Mouse (Mus musculus) neural tube, embryonic 14.5 days (tissue): ENCODE data around the gene Naa10. TPM values are rescaled to one million over a fixed set of nuclear protein-coding genes. Genes with fewer than 3 reads are reported as not detected.

ENCODE experiments used
- ATAC-seq: fragments of 200-750 bp; cut with Nextera tagmentation; 2 replicates; pipeline ENCODE4 v1.8.0; 2017; ENCODE audit warnings: low read depth, mild to moderate bottlenecking, moderate TSS enrichment, moderate library complexity
- H3K27ac ChIP-seq: fragments of 300-500 bp; sonication (generic); 2 replicates; pipeline ENCODE4 v1.5.1; 2014; ENCODE audit warnings: low read depth, mild to moderate bottlenecking, control low read depth, low read length, moderate library complexity, mixed read lengths
- H3K27me3 ChIP-seq: fragments of 300-500 bp; sonication (generic); 2 replicates; pipeline ENCODE4 v1.6.1; 2014; ENCODE audit warnings: low read length; ENCODE audit not compliant: control insufficient read depth, insufficient read depth
- H3K36me3 ChIP-seq: fragments of 300-500 bp; sonication (generic); 2 replicates; pipeline ENCODE4 v1.6.1; 2014; ENCODE audit warnings: low read length, mixed read lengths; ENCODE audit not compliant: control insufficient read depth, insufficient read depth
- H3K4me1 ChIP-seq: fragments of 300-500 bp; sonication (generic); 2 replicates; pipeline ENCODE4 v1.6.1; 2014; ENCODE audit warnings: low read length; ENCODE audit not compliant: control insufficient read depth, insufficient read depth
- H3K4me2 ChIP-seq: fragments of 300-500 bp; sonication (generic); 2 replicates; pipeline ENCODE4 v1.6.1; 2014; ENCODE audit warnings: mild to moderate bottlenecking, low read depth, low read length, control low read depth
- H3K4me3 ChIP-seq: fragments of 300-500 bp; sonication (generic); 2 replicates; pipeline ENCODE4 v1.5.1; 2014; ENCODE audit warnings: low read depth, low read length, control low read depth, mixed read lengths
- H3K9ac ChIP-seq: fragments of 300-500 bp; sonication (generic); replicated peaks from 2 replicates; pipeline ENCODE4 v1.6.1; 2014; ENCODE audit warnings: low read depth, mild to moderate bottlenecking, control low read depth, low read length, mixed read lengths
- H3K9me3 ChIP-seq: fragments of 300-500 bp; sonication (generic); 2 replicates; pipeline ENCODE4 v1.6.1; 2016; ENCODE audit warnings: low read length; ENCODE audit not compliant: control insufficient read depth
- WGBS: fragments of 180-500 bp; shearing (Covaris S2); extraction: QIAGEN DNeasy Blood & Tissue Kit; methylation state at CpG from one replicate; pipeline ENCODE4 v1.1.7; 2014; 5-methylcytosine and 5-hydroxymethylcytosine counted together
- polyA plus RNA-seq: library from polyadenylated mRNA; unstranded; fragments of >200 nt; fragmentation: Nextera tagmentation; extraction: Ambion mirVana; gene quantifications from 2 replicates; pipeline ENCODE4 v1.2.1, GENCODE M21; 2014

The Naa10 gene
- polyA plus RNA-seq, 1 experiment from 2014 or later, result 106 TPM

DNA sequence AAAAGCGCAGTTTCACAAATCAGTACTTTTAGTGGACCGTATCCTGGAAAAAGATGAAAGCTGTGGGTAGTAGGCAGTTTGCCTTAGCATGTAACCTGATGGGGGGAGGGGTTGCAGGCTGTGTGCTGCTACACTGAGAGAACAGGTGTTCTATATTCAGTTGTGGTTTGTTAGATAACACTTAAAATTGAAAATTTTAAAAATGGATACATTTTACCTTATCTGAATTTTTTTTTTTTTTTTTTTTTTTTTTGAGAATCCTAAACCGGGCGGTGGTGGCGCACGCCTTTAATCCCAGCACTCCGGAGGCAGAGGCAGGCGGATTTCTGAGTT lies 772 bp upstream of the Naa10 start:
- peak overlapping the region; percentile 55 for H3K4me2 ChIP-seq
- H3K9ac ChIP-seq, result peak overlapping the region; percentile 46; the same call in 1 of the 2 replicates
- ATAC-seq, result no peak
- H3K4me3 ChIP-seq, result peak overlapping the region; percentile 54
- 0 out of 2 replicates have a peak, but pooled peaks cover 5% of the 10 kb centered on the region for H3K36me3 ChIP-seq
- no peaks in the 10 kb centered on the region for H3K27me3 ChIP-seq
- no peaks in the 10 kb centered on the region for H3K4me1 ChIP-seq
- H3K9me3 ChIP-seq, result no peaks in the 10 kb centered on the region
- 75% methylated on average over 8 of the region's 8 CpGs for WGBS
- H3K27ac ChIP-seq, result peak overlapping the region; percentile 70

- peak overlapping the region; percentile 62; the same call in 1 of the 2 replicates for H3K27ac ChIP-seq
- peak; percentile 47; the same call in 1 of the 2 replicates for ATAC-seq
- H3K9me3 ChIP-seq, result no peaks in the 10 kb centered on the region
- 17% methylated on average over 34 of the region's 34 CpGs for WGBS
- H3K4me3 ChIP-seq, result peak overlapping the region; percentile 54
- H3K36me3 ChIP-seq, result 0 out of 2 replicates have a peak, but pooled peaks cover 5% of the 10 kb centered on the region
- H3K4me1 ChIP-seq, result no peaks in the 10 kb centered on the region
- peak overlapping the region; percentile 61 for H3K9ac ChIP-seq
- no peaks in the 10 kb centered on the region for H3K27me3 ChIP-seq
- peak overlapping the region; percentile 60 for H3K4me2 ChIP-seq
These were observed 390 bp downstream of the Naa10 start for GRCm38 (mm10) chrX:73921285-73921822.

DNA sequence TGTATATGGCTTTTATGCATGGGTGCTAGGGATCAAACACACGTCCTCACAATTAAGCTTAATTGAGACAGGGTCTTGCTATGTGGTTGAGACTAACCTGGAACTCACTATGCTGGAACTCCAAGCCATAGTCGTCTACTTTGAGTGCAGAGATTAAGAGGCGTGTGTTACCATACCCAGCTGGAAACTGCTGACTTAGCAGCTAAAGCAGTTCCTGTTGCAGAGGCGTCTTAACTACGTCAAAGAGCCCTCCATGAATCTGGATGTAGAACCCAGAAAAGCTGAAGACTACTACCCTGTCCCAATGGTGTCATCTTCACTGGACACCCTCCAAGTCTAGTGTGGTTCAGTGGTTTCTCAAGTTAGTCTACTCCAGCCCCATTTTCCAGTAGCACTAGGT lies 3.1 kb downstream of the Naa10 start:
- Histone ChIP-seq H3K9ac (no peak overlapping the region), H3K4me1 (no peaks in the 10 kb centered on the region), H3K27ac (no peak overlapping the region), H3K4me2 (no peak overlapping the region), H3K9me3 (no peaks in the 10 kb centered on the region), H3K27me3 (no peaks in the 10 kb centered on the region), H3K4me3 (no peak overlapping the region), H3K36me3 (0 out of 2 replicates have a peak, but pooled peaks cover 5% of the 10 kb centered on the region)
- WGBS, result 91% methylated on average over 5 of the region's 5 CpGs
- ATAC-seq, result no peak

GRCm38 (mm10) chrX:73916945-73917344 lies 4.8 kb downstream of the Naa10 start:
- no peak overlapping the region for H3K4me3 ChIP-seq
- H3K27ac ChIP-seq, result no peak overlapping the region
- no peaks in the 10 kb centered on the region for H3K27me3 ChIP-seq
- H3K36me3 ChIP-seq, result 0 out of 2 replicates have a peak, but pooled peaks cover 5% of the 10 kb centered on the region
- H3K4me1 ChIP-seq, result no peaks in the 10 kb centered on the region
- no peaks in the 10 kb centered on the region for H3K9me3 ChIP-seq
- no peak for ATAC-seq
- 83% methylated on average over 8 of the region's 8 CpGs for WGBS
- H3K4me2 ChIP-seq, result no peak overlapping the region
- H3K9ac ChIP-seq, result no peak overlapping the region

DNA sequence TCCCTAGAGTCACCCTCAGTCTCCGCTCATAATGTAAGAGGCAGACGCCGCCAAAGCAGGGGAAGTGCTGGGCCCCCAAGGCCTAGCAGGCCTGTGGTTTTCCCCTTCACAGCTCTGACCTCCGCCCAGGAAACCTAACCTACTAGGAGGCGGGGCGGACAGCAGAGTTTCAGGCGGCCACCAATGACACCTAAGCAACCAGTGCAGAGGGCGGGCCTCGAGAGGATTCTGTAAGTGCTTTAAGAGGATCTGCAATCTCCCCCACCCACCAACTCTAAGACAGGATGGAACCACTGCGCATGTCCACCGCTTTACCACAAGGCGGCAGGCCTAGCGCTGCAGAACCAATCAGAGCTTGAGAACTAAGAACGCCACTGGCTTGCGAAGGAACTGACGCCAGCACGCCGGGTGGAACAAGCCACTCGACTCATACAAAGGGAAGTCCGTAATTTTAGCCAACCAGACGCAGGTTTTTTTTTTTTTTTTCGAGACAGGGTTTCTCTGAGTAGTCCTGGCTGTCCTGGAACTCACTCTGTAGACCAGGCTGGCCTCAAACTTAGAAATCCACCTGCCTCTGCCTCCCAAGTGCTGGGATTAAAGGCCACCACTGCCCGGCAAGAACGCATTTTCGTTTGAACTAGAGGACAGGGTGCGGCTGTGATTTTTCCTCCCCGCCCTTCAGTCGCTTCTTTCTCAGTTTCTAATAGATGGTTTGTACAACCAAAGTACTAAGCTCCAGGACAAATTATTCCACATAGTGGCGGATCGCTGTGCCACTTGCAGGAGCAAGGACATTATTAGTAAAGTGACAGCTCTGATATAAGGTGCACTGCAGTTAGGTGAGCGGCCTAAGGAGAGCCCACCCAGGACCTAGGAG lies 6.7 kb downstream of the Naa10 start:
- Histone ChIP-seq H3K4me2 (peak overlapping the region; percentile 32; the same call in 1 of the 2 replicates), H3K4me1 (no peaks in the 10 kb centered on the region), H3K27ac (peak overlapping the region; percentile 60), H3K4me3 (no peak overlapping the region), H3K9ac (0 out of 2 replicates have a peak overlapping the region, but pooled peaks have one; percentile 16), H3K9me3 (no peaks in the 10 kb centered on the region), H3K36me3 (0 out of 2 replicates have a peak, but pooled peaks cover 5% of the 10 kb centered on the region), H3K27me3 (no peaks in the 10 kb centered on the region)
- 28% methylated on average over 31 of the region's 31 CpGs for WGBS
- peak; percentile 97 for ATAC-seq

DNA sequence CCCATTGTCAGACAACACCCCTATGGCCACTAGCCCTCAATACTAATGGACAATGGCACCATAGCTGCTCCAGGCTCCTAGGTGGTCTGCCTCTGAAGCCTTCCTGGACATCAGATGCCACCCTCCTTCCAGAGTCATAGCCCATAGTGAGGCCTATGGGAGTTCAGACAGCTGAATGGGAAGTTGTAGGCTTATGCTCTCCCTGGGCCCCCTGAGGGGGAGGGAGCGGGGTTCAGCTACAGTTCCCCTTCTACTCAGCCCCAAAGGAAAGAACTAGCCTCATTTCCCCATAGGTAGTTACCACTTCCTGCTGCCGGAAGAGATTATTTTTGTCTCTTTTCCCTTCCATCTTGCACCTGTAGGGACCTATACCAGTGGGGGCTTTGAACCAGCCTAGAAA lies 10.2 kb downstream of the Naa10 start:
- Histone ChIP-seq H3K4me2 (no peak overlapping the region), H3K36me3 (no peaks in the 10 kb centered on the region), H3K9ac (no peak overlapping the region), H3K27me3 (no peaks in the 10 kb centered on the region), H3K4me1 (no peaks in the 10 kb centered on the region), H3K9me3 (no peaks in the 10 kb centered on the region), H3K4me3 (no peak overlapping the region), H3K27ac (no peak overlapping the region)
- ATAC-seq, result no peak
- WGBS, result 92% methylated on average over 2 of the region's 2 CpGs

DNA sequence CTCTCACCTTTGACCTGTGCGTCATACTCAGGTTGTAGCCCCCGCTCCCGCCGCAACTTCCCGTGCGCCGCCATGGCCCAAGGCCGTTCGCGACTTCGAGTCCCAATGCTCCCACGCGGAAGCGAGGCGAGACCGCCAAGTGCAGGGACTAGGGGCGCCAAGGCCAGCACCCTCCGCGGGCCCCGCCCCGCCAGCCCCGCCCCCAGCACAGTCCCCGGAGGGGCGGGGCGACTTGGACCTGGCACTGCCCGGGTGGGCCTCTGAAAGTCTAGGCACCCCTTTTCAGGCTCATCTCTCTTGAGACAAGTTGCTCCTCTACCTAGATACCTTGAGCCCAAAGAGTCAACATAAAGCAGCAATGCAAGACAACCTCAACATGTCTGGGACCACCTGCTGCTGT lies 10.6 kb downstream of the Naa10 start:
- no peaks in the 10 kb centered on the region for H3K4me1 ChIP-seq
- no peaks in the 10 kb centered on the region for H3K27me3 ChIP-seq
- H3K4me3 ChIP-seq, result no peak overlapping the region
- H3K36me3 ChIP-seq, result no peaks in the 10 kb centered on the region
- H3K9me3 ChIP-seq, result no peaks in the 10 kb centered on the region
- no peak for ATAC-seq
- no peak overlapping the region for H3K27ac ChIP-seq
- H3K9ac ChIP-seq, result no peak overlapping the region
- H3K4me2 ChIP-seq, result peak overlapping the region; percentile 26; the same call in 1 of the 2 replicates
- 20% methylated on average over 22 of the region's 26 CpGs for WGBS

DNA sequence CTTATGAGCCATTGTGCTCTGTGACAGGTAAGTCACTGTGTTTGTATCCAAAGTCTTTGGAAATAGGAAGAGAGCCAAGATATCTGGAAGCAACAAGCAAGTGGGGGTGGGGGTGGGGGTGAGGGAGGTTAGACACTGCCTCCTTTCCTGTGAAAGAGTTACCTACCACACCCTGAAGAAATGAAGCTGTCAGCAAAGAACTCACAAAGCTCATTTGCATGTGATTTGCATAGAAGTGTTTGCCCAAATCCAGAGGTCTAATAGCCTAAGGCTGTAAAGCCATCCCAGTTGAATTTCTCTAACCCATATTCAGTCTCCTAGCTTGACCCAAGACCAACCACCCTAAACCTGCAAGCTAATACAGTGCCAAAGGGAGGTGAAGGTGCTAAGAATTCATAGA lies 11.3 kb downstream of the Naa10 start:
- H3K4me3 ChIP-seq, result no peak overlapping the region
- H3K4me1 ChIP-seq, result no peaks in the 10 kb centered on the region
- no peaks in the 10 kb centered on the region for H3K27me3 ChIP-seq
- no peak for ATAC-seq
- H3K4me2 ChIP-seq, result no peak overlapping the region
- no peaks in the 10 kb centered on the region for H3K9me3 ChIP-seq
- H3K9ac ChIP-seq, result no peak overlapping the region
- no peak overlapping the region for H3K27ac ChIP-seq
- no peaks in the 10 kb centered on the region for H3K36me3 ChIP-seq

GRCm38 (mm10) chrX:73910049-73910448 lies 11.7 kb downstream of the Naa10 start:
- ATAC-seq, result no peak
- Histone ChIP-seq H3K4me3 (no peak overlapping the region), H3K9ac (no peak overlapping the region), H3K4me1 (no peaks in the 10 kb centered on the region), H3K27me3 (no peaks in the 10 kb centered on the region), H3K4me2 (no peak overlapping the region), H3K36me3 (no peaks in the 10 kb centered on the region), H3K27ac (no peak overlapping the region), H3K9me3 (no peaks in the 10 kb centered on the region)
- WGBS, result 85% methylated on average over 1 of the region's 1 CpGs
